Mouse (Mus musculus) thymus, postnatal 14 days (tissue): ENCODE results near the gene Cgnl1.

Experiments used
- DNase-seq: peaks from one replicate; pipeline ENCODE4 v3.0.0; 2021

The Cgnl1 gene

DNA sequence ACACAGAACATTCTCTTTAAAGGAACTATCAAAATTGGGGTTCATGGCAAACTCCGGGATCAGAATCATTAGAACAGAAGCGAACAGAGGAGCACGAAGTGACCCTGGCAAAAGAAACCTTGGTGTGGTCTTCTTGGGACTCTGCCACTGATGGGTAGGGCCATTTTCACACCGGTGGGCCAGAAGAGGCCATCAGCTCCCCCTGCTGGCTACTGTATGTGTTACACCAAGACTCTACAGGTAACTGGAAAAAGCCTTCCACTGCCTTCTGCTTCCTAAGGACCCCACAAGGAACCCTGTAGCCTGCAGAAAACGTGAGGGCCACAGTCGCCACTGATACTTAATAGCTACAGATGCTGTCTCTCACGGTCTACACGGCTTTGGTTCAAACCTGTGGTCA, 154.0 kb downstream of the Cgnl1 start:
- peak; percentile 71 for DNase-seq

GRCm38 (mm10) chr9:71616185-71616584, 155.2 kb downstream of the Cgnl1 start:
- DNase-seq = peak; percentile 85

- peak; percentile 68 for DNase-seq
Observed at GRCm38 (mm10) chr9:71614643-71615042, 156.8 kb downstream of the Cgnl1 start.

DNA sequence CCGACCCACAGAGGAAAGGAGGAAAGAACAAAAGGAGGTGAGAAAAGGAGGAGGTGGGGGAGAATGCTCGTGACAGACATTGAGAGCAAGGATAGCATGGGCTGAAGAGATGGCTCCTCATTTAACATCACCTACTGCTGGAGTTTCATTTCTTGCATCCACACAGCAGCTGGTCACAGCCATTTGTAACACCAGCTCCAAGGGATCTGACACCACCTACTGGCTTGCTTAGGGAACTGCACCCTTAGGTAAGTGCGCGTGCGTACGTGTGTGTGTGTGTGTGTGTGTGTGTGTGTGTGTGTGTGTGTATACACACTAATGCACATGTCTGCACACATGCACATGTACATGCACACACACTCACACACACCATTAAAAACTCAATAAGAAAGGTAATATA, 158.4 kb downstream of the Cgnl1 start:
- peak; percentile 44 for DNase-seq

DNA sequence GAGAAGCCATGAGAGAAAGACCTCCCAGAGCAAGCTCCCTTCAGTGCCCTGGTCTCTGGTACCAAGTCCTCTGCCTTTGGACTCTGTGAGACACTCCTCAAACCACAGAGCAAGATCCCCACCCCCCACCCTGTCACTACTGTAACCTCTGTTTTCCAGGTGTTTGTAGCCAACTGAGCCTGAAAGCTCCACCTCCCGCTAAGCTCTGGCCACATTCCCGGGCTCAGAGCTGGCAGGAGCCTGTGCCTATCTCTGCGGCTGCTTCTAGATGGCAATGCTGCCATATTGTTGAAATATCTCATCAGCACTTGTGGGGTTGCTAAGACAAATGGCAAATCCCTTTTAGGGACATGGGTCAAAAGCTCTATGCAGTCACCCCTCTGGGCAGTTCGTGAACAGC, 159.5 kb downstream of the Cgnl1 start:
- DNase-seq = no peak

- no peak for DNase-seq
Observed at GRCm38 (mm10) chr9:71609010-71609409, 162.4 kb downstream of the Cgnl1 start.

- DNase-seq = peak; percentile 61
Observed at GRCm38 (mm10) chr9:71606296-71607057, 164.9 kb downstream of the Cgnl1 start.

DNA sequence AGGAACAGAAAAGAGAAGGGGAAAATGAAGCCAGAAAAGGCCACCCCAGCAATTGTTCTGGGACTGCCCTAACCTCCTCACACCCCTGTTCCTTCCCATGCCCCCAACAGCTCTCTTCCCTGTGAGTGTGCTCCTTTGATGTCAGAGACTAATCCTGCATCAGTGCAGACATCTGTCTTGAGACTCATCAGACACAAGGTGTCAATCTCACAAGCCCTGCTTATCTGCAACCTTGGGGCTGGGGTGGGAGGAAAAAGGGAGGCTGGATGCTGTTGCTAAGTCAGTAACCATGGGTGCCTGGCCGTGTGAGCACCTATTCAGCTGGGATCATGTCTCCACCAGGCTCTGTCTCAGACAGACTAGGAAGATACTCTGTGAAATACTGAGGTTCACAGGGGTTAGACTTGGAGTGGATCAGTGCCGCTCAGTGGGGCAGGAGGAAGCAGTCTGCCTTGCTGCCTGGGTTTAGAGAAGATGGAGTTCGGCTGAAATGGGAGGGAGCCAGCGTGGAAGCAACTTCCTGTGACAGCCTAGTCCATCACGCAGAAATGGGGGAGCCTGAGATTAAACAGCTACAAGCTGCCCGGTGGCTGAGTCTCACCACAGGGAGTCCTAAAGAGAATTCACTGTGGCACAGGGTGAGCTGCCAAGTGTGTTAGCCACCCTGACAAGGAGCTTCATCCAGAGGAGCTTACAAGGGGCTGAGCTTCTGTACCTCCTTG, 166.3 kb downstream of the Cgnl1 start:
- peak; percentile 16 for DNase-seq

DNA sequence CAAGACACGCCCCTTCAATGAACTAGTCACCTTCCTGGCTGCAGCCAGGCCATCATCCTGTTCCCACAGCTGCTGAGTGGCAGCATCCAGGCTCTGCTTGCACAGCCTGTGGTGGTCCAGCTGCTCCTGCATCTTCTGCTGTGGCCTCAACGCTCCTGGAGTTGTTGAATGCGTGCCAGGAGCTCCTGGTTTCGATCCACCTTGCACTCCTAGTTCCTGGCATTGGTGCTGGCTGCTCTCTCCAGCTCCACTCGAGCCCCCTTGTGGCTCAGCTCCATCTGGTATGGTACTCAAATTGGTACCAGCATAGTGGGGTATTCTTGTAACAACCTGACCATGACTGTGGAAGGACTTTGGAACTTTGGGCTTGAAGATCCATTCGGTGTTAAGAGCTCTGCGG, 171.5 kb downstream of the Cgnl1 start:
- DNase-seq = no peak

DNA sequence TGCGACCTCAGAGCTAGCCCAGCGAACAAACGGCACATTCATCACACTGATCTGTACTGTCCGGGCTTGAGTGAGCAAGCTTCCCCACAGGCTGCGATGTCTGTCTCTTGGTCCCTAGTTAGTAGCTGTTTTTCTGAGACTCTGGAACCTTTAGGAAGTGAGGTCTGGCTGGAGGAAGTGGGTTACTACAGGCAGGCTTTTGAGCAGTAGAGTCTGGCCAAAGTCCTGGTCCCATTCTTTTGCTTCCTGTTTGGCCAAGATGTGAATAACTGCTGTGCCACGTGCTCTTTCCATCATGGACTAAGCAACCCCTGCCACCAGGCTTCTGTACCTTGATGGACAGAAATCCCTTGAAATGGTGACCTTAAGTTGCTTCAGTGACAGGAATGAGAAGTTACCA, 174.5 kb downstream of the Cgnl1 start:
- no peak for DNase-seq

- peak; percentile 54 for DNase-seq
Observed at GRCm38 (mm10) chr9:71592577-71593285, 178.7 kb downstream of the Cgnl1 start.

DNA sequence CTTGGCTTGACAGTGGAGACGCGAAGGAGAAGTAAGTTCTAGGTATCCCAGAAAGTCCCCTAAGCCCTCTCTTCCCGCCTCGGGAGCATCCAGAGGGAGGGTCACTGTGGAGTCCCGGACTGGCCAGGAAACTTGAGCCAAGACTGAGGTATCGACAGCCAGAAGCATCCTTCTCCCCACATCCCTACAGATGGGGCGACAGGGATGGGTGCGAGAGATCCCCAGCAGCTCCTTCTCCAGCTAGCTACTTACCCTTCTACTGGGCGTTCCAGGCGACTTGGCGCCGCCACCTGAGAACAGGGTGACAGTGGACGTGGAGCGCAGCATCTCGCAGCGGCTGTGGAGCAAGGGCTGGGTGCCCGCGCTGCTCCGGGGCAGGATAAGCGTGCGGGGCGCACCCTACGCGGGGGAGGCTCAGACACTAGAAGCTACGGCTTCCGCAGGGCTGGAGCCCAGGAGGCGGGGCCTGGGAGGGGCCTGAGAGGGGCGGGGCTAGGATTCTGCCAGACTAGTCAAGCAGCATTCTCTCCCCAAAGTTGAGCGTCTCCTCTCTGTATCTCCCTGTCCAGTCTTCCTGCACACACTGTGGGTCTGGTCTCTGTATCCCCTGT, 179.4 kb downstream of the Cgnl1 start, which contains the start of gene Myzap:
Myzap (minus strand) TSS at position 423 of the 611 bp plus-strand sequence.
- DNase-seq = peak; percentile 99

GRCm38 (mm10) chr9:71591106-71591505, 180.3 kb downstream of the Cgnl1 start:
- DNase-seq = no peak

DNA sequence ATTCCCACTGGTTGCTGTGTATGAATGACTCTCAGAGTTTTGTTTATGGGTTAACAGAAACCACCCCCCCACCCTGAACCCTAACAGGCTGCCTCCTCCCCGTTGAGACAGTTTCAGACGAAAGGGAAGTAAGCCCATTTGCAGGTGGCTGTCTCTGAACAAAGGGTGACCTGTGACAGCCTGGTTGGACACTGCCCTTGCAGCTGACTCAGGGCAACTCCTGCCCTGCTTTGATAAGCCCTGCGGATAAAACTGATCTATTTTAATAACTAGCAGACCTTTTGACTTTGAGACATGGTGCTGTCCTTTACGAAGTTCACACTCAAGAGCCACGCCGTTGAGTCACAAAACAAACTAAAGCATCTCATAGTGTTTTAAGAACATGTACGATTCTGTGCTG, 181.6 kb downstream of the Cgnl1 start:
- no peak for DNase-seq

DNA sequence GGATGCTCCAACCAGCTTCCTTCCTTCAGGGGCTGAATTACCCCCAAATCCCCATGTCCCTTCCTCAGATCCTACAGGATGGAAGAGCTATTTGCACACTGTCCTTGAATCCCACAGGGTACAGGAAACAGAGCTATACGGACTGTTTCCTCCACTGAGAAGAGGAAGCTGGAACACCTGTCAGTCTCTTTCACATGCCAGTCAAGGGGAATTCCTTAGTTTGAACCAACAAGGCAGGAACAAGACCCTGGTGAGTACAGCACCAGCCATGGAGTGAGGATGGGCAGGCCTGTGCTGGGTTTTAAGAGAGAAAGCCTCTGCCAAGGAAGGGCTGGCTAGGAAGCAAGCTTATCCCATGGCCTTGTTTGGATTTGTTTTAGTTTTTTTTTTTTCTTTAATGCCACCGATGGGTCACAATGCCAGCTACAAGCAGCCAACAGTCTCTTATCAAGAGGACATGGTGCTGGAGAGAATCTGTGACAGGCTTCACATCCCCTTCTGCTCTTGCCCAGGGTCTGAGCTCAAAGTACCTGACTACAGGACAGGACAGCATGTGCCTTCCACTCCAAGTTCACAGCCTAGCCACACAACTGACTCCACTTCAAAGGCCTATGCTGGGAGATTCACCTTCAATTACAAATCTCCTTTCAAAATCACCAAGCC, 182.3 kb downstream of the Cgnl1 start:
- DNase-seq = no peak

DNA sequence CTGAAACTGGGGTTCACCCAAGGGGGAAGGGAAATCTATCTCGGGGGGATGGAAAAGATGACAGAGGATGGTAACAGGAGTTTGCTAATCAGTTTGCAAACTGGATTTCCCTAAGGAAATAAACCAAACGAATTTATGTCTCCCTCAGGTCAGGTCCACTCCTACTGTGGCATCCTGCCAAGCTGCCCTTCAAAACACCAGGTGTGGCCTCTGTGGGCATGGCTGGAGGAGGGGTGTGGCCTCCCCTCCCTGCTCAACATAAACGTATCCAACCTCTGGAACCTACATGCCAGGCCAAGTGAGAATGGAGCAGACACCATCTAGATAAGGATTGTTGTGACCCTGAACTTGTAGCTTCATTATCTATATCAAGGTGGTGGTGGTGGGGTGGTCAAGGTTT, 185.0 kb downstream of the Cgnl1 start:
- DNase-seq = no peak

GRCm38 (mm10) chr9:71582771-71583170, 188.6 kb downstream of the Cgnl1 start:
- DNase-seq = no peak

DNA sequence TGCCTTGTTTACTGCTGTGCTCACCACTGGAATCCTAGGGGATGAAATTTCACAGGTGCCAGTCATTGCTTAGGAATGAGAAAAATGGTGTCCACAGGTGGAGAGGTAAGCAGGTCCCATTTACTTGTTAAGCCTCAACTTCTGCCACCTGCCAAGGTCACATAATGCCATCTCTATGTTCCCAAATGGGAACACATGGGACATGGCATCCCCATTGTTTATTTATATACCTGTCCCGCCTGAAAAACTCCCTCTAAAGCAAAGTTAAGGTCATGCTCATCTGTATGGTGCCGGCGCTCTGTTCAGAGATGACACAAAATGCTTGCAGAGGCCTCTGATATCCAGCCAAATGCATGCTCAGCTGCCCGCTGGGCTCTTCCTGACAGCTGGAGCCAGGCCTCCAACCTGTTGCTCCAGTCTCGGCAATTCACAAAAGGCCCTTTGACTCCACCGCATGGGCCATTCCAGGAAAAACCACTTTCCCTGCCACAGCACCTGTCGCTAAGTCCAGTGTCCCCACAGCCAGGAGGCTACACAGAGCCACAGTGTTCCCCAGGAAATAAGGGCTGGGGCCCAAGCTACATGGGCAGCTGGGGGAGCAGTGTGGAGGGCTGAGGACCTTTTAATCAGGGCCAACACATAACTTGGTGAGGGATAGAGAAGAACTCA, 192.4 kb downstream of the Cgnl1 start:
- DNase-seq = no peak
